Mouse (Mus musculus): ENCODE data around the gene Klrg1.
A peak's percentile ranks its signal among the peaks of the same experiment; 100 is the strongest.

The Klrg1 gene

DNA sequence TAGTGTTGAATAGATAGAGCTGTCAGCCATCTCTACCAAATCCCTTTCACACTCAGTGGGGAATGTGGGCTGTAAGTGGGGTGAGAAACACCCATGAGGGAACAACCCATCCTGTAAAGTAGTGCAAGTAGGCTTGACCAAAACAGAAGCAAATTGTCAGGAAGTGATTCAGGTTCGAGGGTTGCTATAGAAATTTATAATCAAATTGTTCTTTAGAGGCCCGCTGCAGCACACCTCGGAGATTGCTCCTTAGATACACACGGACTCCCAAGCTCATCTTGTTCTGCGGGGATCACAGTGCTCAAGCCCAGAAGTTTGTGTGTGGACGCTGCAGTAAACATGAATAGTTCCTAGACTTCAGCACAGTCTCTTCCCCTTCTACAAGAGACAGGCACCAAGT is at the start of gene Klrg1:
Gene Klrg1, minus strand, starts transcription at position 101 of the 400 bp plus-strand sequence.
- DNase-seq (ENCODE audit: low spot score in 2 of 2) = no peak

DNA sequence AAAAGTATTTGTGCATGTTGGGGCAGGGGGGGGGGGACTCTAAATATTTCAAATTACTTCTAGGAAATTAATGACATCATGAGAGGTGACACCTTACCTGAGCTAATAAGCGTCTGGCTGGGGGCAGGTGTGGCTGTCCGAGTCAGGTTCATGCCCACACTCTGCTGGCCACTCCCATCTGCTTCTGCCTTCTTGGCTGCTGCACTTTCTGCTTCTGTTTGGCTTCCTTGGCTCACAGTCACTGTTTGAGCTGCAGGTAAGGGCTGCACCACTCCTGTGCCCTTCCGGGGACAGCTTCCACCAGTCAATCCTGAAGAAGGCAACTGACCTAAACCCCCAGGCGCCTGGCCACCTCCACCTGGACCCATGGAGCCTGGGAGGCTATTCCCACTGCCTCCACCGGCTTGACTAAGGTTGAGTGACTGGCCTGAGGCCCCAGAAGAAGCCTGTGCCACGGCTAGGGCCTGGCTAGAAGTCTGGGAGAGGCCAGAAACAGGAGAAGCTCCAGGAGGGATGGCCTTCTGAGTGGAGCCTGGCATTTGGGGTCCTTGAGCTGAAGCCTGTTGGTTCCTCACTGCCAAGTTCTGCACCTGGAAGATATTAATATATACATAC is 42.8 kb upstream of the Klrg1 start:
- no peak for DNase-seq (ENCODE audit: low spot score in 2 of 2)

DNA sequence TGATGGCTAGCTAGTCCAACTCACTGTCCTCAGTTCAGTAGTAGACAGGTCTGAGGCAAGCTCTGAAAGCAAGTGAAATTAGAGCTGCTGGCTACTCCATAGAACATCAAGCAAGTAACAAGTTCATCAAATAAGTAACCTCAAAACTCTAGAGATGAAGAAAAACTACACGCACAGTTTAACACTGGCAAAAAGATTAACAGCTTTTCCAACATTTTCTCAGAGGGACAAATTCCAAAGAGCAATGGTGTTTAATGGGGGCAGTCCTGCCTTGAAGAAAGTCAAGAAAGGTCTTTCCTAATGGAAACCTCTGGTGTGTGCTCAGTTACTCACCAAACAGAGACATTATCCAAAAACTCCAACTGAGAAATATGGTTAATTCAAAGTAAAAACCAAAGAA is 36.0 kb upstream of the Klrg1 start:
- DNase-seq (ENCODE audit: low spot score in 2 of 2) = no peak

GRCm38 (mm10) chr6:122310187-122310820 is 27.6 kb upstream of the Klrg1 start:
- no peak for DNase-seq (ENCODE audit: low spot score in 2 of 2)

DNA sequence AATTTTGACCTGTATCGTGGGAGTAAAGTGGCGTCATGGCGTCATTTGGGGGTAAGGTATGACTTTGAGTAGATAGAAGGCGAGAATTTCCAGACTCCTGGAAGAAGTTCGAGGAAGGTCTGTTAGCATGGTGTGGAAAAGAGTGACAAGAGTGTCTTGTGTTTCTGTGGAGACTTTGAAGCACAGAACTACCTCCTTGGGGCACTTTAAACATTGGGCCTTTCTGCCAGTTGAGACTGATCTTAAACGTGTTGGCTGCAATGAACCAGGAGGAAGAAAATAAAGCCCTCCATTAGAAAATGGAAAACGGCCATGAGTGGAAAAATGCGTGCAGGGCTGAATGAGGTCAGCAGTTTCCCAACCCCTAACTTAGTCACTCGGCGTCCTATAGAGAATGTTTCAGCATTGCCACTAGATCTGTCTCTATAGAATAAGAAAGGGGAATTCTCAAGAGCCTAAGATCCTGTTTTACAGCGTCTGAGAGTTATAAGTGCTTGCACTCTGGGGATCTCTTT is 26.8 kb upstream of the Klrg1 start:
- no peak for DNase-seq (ENCODE audit: low spot score in 2 of 2)

GRCm38 (mm10) chr6:122308505-122309393 is 26.1 kb upstream of the Klrg1 start, which contains the start of gene M6pr:
Gene M6pr (plus strand): TSS chr6:122308720.
- peak; percentile 95 to 99 for DNase-seq (ENCODE audit: low spot score in 2 of 2)

- DNase-seq (ENCODE audit: low spot score in 2 of 2) = no peak
These were observed 25.4 kb upstream of the Klrg1 start for GRCm38 (mm10) chr6:122308136-122308504.

- no peak for DNase-seq (ENCODE audit: low spot score in 2 of 2)
These were observed 24.0 kb upstream of the Klrg1 start for GRCm38 (mm10) chr6:122306707-122307106.

GRCm38 (mm10) chr6:122304790-122305555 is 22.3 kb upstream of the Klrg1 start:
- no peak for DNase-seq (ENCODE audit: low spot score in 2 of 2)

DNA sequence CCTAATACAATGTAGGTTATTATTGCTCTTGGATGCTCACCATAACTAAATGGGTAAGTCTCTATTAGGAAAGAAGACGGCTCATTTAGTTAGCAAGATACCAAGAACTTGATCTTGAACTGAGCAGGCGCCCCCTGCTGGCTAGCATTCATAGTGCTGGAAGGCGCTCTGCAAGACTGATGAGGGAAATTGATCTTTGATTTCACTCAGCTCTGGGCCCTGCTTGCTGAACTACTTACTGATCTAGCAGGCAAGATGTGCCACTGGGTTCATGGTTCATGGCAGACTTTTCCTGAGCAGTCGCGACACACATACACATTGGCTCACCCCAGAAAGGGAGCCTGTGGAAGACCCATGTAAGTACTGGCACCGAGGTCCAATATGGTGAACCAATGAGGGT is 21.7 kb upstream of the Klrg1 start:
- peak; percentile 28 to 71 for DNase-seq (ENCODE audit: low spot score in 2 of 2)

DNA sequence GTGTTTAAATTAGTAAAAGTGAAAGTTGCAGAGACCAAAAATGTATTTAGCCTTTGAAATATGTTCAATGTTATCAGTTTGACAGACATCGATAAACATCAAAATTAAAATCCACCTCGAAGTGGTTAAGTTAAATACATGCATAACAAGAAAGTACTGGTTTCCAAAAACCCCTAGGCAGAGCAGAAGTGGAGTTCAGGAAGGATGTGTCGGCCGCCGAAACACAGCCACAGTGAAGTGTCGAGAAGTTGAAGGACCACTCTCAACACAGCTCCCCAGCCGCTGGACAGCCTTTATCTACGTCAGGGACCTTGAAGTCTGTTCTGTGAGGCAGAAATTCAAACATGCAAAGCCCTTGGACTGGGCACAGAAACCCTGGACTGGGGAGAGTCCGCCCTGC is 20.8 kb upstream of the Klrg1 start:
- no peak for DNase-seq (ENCODE audit: low spot score in 2 of 2)

DNA sequence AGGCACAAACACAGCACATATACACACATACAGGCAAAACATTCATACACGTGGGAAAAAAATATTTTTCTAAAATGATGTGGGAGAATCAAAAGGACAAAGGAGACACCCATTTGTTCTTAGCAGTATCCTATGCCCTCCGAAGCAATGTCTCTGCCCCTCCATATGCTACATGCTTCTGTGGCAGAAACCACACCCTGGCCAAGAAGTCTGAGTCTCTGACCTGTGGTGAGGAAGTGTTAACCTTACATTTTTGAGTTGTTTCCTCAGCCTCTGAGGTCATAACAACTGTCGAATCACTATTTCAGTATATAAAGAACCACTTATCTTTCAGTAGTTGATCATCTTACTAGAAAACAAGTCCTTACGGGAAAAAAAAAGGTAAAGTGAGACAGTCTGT is 20.0 kb upstream of the Klrg1 start:
- DNase-seq (ENCODE audit: low spot score in 2 of 2) = no peak

- DNase-seq (ENCODE audit: low spot score in 2 of 2) = no peak
These were observed 19.4 kb upstream of the Klrg1 start for GRCm38 (mm10) chr6:122302121-122302520.

DNA sequence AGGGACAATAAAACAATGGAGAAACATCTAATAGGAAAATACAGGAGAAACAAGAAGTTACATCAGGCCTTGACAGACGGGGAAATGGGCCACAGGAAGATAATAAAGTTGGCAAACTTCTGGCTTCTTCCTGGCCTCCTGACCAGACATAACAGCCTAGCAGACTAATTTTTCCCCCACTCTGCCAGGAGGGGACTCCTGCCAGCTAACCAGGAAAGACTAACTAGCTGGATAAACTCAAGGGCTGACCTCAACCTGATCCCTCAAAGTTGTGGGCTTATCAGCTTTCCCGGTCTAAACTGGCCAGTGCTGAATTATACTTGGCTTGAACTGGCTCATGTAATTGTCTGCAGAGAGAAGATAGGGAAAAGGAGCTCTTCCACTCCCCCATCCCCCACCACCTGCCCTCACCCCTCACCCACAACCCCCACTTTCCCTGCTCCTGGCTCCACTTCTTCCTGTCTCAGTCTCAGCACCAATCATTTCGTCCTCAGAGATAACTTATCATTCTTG is 17.0 kb upstream of the Klrg1 start:
- DNase-seq (ENCODE audit: low spot score in 2 of 2) = no peak

DNA sequence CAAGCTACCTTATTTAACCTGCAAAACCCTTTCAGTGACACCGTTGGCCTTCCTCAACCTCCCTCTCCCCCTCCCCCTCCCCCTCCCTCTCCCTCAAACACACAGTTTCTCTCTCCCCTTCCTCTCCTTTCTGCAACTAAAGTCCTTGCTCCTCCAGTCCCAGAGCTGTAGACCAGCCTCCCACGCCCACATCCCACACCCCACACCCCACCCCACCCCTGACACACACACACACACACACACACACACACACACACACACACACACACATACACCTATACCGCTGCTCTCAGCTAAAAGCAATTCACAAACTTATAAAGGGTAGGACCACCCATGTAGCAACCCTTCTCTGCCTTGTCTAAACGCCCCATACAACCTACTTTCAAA is 15.5 kb upstream of the Klrg1 start:
- no peak for DNase-seq (ENCODE audit: low spot score in 2 of 2)

GRCm38 (mm10) chr6:122297279-122298222 is 14.9 kb upstream of the Klrg1 start:
- no peak for DNase-seq (ENCODE audit: low spot score in 2 of 2)

DNA sequence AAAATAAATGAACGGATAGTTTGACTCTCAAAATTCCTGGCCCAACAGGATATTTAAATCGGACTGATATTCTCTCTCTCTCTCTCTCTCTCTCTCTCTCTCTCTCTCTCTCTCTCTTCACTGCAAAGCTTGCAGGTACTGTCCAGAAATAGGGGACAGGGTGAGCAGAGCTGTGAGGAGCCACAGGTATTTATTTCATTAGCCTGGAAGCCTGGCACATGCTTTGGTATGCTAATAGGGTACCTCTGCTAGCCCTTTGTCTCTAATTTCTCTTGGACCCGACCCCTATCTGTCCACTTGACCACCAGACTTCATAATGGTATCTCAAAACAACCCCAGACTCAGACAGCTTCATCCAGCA is 14.2 kb upstream of the Klrg1 start:
- no peak for DNase-seq (ENCODE audit: low spot score in 2 of 2)

DNA sequence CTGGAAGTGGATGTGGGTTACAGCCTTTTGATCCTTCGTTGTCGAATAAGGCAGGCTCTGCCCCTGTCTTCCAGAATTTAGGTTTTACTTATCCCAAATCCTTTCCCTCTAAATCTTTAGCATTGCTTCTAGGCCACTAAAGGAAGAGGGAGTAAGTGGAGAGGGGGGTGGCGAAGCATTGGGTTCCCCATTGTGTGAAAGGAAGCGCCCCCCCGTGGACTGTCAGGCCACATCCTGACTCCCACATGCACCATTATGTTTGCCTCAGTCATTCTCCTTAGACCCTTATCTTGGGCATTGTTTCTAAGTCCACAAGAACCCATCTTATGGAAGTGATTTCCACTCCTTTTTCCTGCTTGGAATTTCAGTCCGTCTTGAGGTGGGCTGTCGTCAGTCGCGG is 12.6 kb upstream of the Klrg1 start:
- no peak for DNase-seq (ENCODE audit: low spot score in 2 of 2)

- no peak for DNase-seq (ENCODE audit: low spot score in 2 of 2)
These were observed 11.6 kb upstream of the Klrg1 start for GRCm38 (mm10) chr6:122294290-122294689.

- DNase-seq (ENCODE audit: low spot score in 2 of 2) = no peak
These were observed 11.1 kb upstream of the Klrg1 start for GRCm38 (mm10) chr6:122293796-122294195.

- no peak for DNase-seq (ENCODE audit: low spot score in 2 of 2)
These were observed 10.4 kb upstream of the Klrg1 start for GRCm38 (mm10) chr6:122293121-122293520.
